Mouse (Mus musculus) limb, embryonic 14.5 days (tissue): ENCODE measurements at regions not wholly inside any gene's neighbourhood (a gene's known extent, or its start where the extent isn't known, plus 50 kb on each side); places are given as distances from the start of the nearest gene placed in this dataset.

ENCODE experiments used
- ATAC-seq: fragments of 200-750 bp; cut with Nextera tagmentation; 2 replicates; pipeline ENCODE4 v1.8.0; 2017; ENCODE audit warnings: low read depth, moderate number of reproducible peaks, moderate TSS enrichment; ENCODE audit not compliant: low FRiP score
- DNase-seq: peaks from one replicate; pipeline ENCODE4 v3.0.0-alpha.2; 2015; ENCODE audit warnings: low spot score
- H3K27ac ChIP-seq: fragments of 300-500 bp; sonication (generic); replicated peaks from 2 replicates; pipeline ENCODE4 v1.5.1; 2014; ENCODE audit warnings: low read depth, mild to moderate bottlenecking, low read length, moderate library complexity, mixed read lengths
- H3K27me3 ChIP-seq: fragments of 300-500 bp; sonication (generic); 2 replicates; pipeline ENCODE4 v1.6.1; 2014; ENCODE audit warnings: low read length, mixed read lengths; ENCODE audit not compliant: control insufficient read depth, insufficient read depth
- H3K36me3 ChIP-seq: fragments of 300-500 bp; sonication (generic); 2 replicates; pipeline ENCODE4 v1.6.1; 2014; ENCODE audit warnings: mild to moderate bottlenecking, low read length, moderate library complexity, mixed read lengths; ENCODE audit not compliant: control insufficient read depth, insufficient read depth
- H3K4me1 ChIP-seq: fragments of 300-500 bp; sonication (generic); 2 replicates; pipeline ENCODE4 v1.6.1; 2014; ENCODE audit warnings: antibody characterized with exemption, low read length, mixed read lengths; ENCODE audit not compliant: control insufficient read depth, insufficient read depth
- H3K4me2 ChIP-seq: fragments of 300-500 bp; sonication (generic); replicated peaks from 2 replicates; pipeline ENCODE4 v1.6.1; 2014; ENCODE audit warnings: low read depth, mild to moderate bottlenecking, low read length, moderate library complexity; ENCODE audit not compliant: severe bottlenecking
- H3K4me3 ChIP-seq: fragments of 300-500 bp; sonication (generic); replicated peaks from 2 replicates; pipeline ENCODE4 v1.5.1; 2014; ENCODE audit warnings: low read length
- H3K9ac ChIP-seq: fragments of 300-500 bp; sonication (generic); 2 replicates; pipeline ENCODE4 v1.6.1; 2014; ENCODE audit warnings: mild to moderate bottlenecking, low read depth, low read length, moderate library complexity; ENCODE audit not compliant: severe bottlenecking
- H3K9me3 ChIP-seq: fragments of 300-500 bp; sonication (generic); 2 replicates; pipeline ENCODE4 v1.6.1; 2016; ENCODE audit warnings: low read length; ENCODE audit not compliant: control insufficient read depth
- POLR2A ChIP-seq: fragments of 200-500 bp; IDR thresholded peaks from 2 replicates; pipeline ENCODE4 v1.8.0; 2012; ENCODE audit warnings: inconsistent platforms, mild to moderate bottlenecking, moderate library complexity, borderline replicate concordance; ENCODE audit not compliant: insufficient read depth, insufficient read length; ENCODE audit errors: extremely low read depth
- WGBS: fragments of 180-500 bp; shearing (Covaris S2); extraction: QIAGEN DNeasy Blood & Tissue Kit; methylation state at CpG from one replicate; pipeline ENCODE4 v1.1.7; 2014; 5-methylcytosine and 5-hydroxymethylcytosine counted together

DNA sequence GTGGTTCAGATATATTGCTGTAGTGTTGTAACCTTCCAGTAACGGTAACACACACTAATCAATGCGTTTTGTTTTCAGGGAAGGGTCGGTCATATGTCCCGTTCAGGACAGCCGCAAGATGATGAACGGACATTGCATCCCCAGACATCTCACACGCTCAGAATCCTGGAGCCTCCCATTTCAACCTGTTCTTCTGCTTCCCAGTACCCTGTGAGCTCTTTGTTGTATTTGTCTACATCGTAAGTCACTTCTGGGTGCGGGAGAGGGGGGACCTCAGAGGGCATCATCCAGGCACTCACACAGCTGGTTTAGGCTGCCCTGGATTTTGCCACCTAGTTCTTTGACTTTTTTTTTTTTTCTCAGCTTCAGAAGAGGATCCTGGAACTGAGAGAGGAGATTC, 117.9 kb upstream of the Rtl1 start:
- H3K27me3 ChIP-seq: no peaks in the 10 kb centered on the region
- H3K9ac ChIP-seq: no peak overlapping the region
- H3K9me3 ChIP-seq: no peaks in the 10 kb centered on the region
- DNase-seq (no peak), ATAC-seq (no peak)
- peaks cover 71% of the 10 kb centered on the region for H3K36me3 ChIP-seq
- H3K4me2 ChIP-seq: no peak overlapping the region
- 93% methylated on average over 9 of the region's 9 CpGs for WGBS
- no peaks in the 10 kb centered on the region for H3K4me1 ChIP-seq
- no peak overlapping the region for H3K27ac ChIP-seq
- no peak for TF ChIP-seq POLR2A
- H3K4me3 ChIP-seq: no peak overlapping the region

GRCm38 (mm10) chr12:109738201-109738600, 138.1 kb upstream of the Rtl1 start:
- ATAC-seq: no peak
- 98% methylated on average over 10 of the region's 10 CpGs for WGBS
- no peak overlapping the region for H3K4me2 ChIP-seq
- DNase-seq: no peak
- peaks cover 83% of the 10 kb centered on the region for H3K36me3 ChIP-seq
- no peak overlapping the region for H3K9ac ChIP-seq
- TF ChIP-seq POLR2A: no peak
- no peaks in the 10 kb centered on the region for H3K9me3 ChIP-seq
- no peaks in the 10 kb centered on the region for H3K4me1 ChIP-seq
- H3K4me3 ChIP-seq: no peak overlapping the region
- H3K27ac ChIP-seq: no peak overlapping the region
- H3K27me3 ChIP-seq: no peaks in the 10 kb centered on the region

GRCm38 (mm10) chr12:109738911-109739310, 138.8 kb upstream of the Rtl1 start:
- Histone ChIP-seq H3K4me3 (no peak overlapping the region), H3K4me2 (no peak overlapping the region), H3K27me3 (no peaks in the 10 kb centered on the region), H3K9ac (no peak overlapping the region), H3K4me1 (no peaks in the 10 kb centered on the region), H3K27ac (no peak overlapping the region), H3K9me3 (no peaks in the 10 kb centered on the region), H3K36me3 (peaks cover 85% of the 10 kb centered on the region)
- ATAC-seq (no peak), DNase-seq (no peak)
- TF ChIP-seq POLR2A: no peak
- WGBS: 94% methylated on average over 6 of the region's 6 CpGs

GRCm38 (mm10) chr12:109742486-109742885, 142.4 kb upstream of the Rtl1 start:
- no peak overlapping the region for H3K9ac ChIP-seq
- H3K4me2 ChIP-seq: no peak overlapping the region
- H3K4me3 ChIP-seq: no peak overlapping the region
- DNase-seq (no peak), ATAC-seq (no peak)
- no peaks in the 10 kb centered on the region for H3K9me3 ChIP-seq
- no peak overlapping the region for H3K27ac ChIP-seq
- TF ChIP-seq POLR2A: no peak
- 96% methylated on average over 11 of the region's 11 CpGs for WGBS
- peaks cover 8% of the 10 kb centered on the region for H3K4me1 ChIP-seq
- peaks cover 72% of the 10 kb centered on the region for H3K36me3 ChIP-seq
- no peaks in the 10 kb centered on the region for H3K27me3 ChIP-seq

- Histone ChIP-seq H3K36me3 (peaks cover 72% of the 10 kb centered on the region), H3K9me3 (no peaks in the 10 kb centered on the region)
- no peak for TF ChIP-seq POLR2A
Measured at GRCm38 (mm10) chr12:109743036-109743650, 143.0 kb upstream of the Rtl1 start.

GRCm38 (mm10) chr12:109744186-109744585, 144.1 kb upstream of the Rtl1 start:
- no peak for ATAC-seq
- Histone ChIP-seq H3K27ac (no peak overlapping the region), H3K9ac (no peak overlapping the region), H3K4me1 (peaks cover 14% of the 10 kb centered on the region), H3K9me3 (no peaks in the 10 kb centered on the region), H3K27me3 (no peaks in the 10 kb centered on the region), H3K4me2 (no peak overlapping the region), H3K4me3 (no peak overlapping the region), H3K36me3 (peaks cover 68% of the 10 kb centered on the region)
- 93% methylated on average over 4 of the region's 4 CpGs for WGBS
- no peak for TF ChIP-seq POLR2A
- no peak for DNase-seq

More at GRCm38 (mm10) chr12:109743036-109743650, 143.0 kb upstream of the Rtl1 start:
- no peak for DNase-seq
- no peak for ATAC-seq
- WGBS: 90% methylated on average over 24 of the region's 24 CpGs
- no peaks in the 10 kb centered on the region for H3K27me3 ChIP-seq
- H3K4me1 ChIP-seq: peaks cover 8% of the 10 kb centered on the region
- no peak overlapping the region for H3K4me3 ChIP-seq
- no peak overlapping the region for H3K27ac ChIP-seq
- no peak overlapping the region for H3K9ac ChIP-seq
- H3K4me2 ChIP-seq: no peak overlapping the region
